Mouse (Mus musculus) lung, adult 2 months (tissue): ENCODE results near the gene Dusp1. TPM values are rescaled to one million over a fixed set of nuclear protein-coding genes. Genes with fewer than 3 reads are reported as not detected.

ENCODE experiments used
- DNase-seq: peaks from one replicate; pipeline ENCODE4 v3.0.0; 2022
- H3K4me1 ChIP-seq: fragments of 200-500 bp; 2 replicates; pipeline ENCODE4 v1.6.1; 2011; ENCODE audit warnings: low read length; ENCODE audit not compliant: control insufficient read depth, insufficient read depth
- H3K4me3 ChIP-seq: fragments of 200-500 bp; replicated peaks from 2 replicates; pipeline ENCODE3; 2011; ENCODE audit warnings: low read depth, mild to moderate bottlenecking, control low read depth, low read length; ENCODE audit errors: extremely low read depth
- CTCF ChIP-seq: fragments of 200-500 bp; IDR thresholded peaks from 2 replicates; pipeline ENCODE4 v1.5.1; 2011; ENCODE audit warnings: mild to moderate bottlenecking, low read length, control low read depth; ENCODE audit not compliant: insufficient read depth
- POLR2A ChIP-seq: fragments of 200-500 bp; IDR thresholded peaks from 2 replicates; pipeline ENCODE4 v1.6.1; 2011; ENCODE audit warnings: low read depth, mild to moderate bottlenecking, control low read depth, low read length, borderline replicate concordance; ENCODE audit errors: extremely low read depth
- WGBS: fragments of 180-500 bp; shearing (Covaris S2); methylation state at CpG from one replicate; pipeline ENCODE4 v1.1.7; 2018; 5-methylcytosine and 5-hydroxymethylcytosine counted together
- polyA plus RNA-seq: library from polyadenylated mRNA; depleted of rRNA; stranded (reverse); fragments of >200 nt; gene quantifications from 2 replicates; pipeline ENCODE4 v1.2.3, GENCODE M21; 2012

Gene Dusp1
- polyA plus RNA-seq, 1 experiment: 233 TPM

DNA sequence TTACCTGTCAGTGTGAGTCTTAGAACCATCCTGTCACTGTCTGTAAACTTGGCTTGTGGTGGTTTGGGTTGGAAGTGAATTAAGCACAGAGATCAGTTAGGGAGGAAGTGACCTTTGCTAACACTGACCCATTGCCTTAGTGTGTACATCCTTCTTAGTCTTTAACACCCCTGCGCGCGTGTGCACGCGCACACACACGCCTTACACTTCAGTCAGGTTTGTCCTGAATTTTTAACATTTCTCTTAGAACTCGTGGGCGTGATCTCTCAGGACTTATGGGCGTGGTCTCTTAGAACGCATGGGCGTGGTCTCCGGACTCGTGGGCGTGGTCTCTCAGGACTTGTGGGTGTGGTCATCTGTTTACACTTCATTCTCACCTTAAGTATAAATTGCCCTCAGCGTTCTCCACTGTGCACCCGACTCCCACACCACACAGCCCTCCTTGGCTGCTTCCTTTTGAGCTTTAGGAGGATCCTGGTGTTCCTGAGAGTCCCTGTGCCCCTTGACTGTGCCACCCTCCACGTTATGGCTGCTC, 39.1 kb upstream of the Dusp1 start:
- WGBS: 45% methylated on average over 17 of the region's 17 CpGs
- no peak for DNase-seq

DNA sequence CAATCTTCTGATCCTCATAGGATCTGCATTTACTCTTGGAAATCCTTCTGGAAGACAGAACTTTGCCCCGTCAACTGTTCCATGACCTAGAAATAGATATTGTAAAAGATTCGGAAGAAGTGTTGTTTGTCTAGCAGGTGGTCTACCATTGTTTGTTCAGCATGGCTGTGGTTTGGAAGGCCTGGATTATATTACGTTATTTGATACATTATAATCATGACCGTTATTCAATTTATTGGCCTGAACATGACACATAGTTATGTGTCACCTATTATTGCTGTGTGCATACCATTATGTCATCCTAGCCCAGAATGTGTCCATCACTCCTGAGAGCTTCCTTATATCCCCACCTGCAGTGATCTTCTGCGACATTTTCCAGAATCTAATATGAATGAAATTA, 36.9 kb upstream of the Dusp1 start:
- 97% methylated on average over 5 of the region's 5 CpGs for WGBS
- TF ChIP-seq POLR2A (no peak), CTCF (no peak)
- Histone ChIP-seq H3K4me3 (no peak overlapping the region), H3K4me1 (peaks cover 53% of the 10 kb centered on the region)
- DNase-seq: no peak

More for the DNA sequence above, 39.1 kb upstream of the Dusp1 start:
- H3K4me3 ChIP-seq: no peak overlapping the region
- TF ChIP-seq POLR2A (no peak), CTCF (no peak)
- H3K4me1 ChIP-seq: peaks cover 39% of the 10 kb centered on the region

DNA sequence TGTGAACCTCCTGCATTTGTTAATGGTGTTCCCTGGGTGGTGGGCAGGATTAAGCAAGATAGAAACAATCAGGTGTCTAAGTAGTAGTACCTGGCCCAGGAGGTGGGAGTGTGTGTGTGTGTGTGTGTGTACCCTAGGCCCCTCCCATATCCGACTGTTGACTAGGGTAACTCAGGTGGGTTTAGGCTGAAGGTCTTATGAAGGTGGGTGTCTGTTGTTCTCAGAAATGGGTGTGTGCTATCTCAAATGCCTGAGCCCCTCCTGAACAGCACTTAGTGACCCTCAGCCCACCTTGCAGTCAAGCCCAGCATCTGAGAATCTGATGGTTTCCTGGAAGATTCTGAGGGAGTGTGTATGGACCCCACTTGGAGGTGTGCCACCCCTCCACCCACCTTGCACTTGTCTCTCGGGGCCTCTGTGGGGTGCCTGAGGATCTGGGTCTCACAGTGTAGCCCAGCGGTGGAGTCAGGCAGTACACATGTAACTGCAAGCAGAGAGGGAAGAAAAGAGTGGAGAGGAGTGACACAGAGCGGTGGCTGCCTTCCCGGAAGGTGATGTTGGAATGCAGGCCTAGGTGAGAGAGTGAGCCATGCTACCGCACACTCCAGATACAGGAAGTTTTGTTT, 35.0 kb upstream of the Dusp1 start:
- no peak for DNase-seq
- H3K4me1 ChIP-seq: peaks cover 45% of the 10 kb centered on the region
- TF ChIP-seq POLR2A: no peak
- no peak for TF ChIP-seq CTCF
- 61% methylated on average over 6 of the region's 6 CpGs for WGBS
- H3K4me3 ChIP-seq: no peak overlapping the region

DNA sequence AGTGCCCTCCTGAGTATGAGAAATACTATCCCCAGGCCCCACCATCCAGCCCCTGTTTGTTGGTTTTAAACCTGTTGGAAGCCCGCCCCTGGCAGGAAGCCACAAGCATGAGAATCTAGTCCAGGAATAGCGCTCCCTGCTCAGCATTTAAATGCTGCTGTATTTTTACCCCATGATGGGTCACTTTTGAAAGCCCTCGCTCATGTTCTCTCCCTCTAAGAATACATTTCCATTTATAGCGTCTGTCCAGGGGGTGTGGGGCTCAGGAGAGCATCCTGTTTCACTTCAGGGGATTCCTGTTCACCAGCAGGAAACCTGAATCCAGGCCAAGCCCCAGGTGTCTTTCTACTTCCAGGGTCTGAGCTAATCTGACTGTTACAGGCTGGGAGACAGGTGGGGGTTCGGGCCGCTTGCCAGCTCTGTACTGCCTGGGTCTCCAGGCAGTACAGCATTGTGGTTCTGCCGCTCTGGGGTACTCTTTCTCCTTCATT, 34.3 kb upstream of the Dusp1 start:
- Histone ChIP-seq H3K4me1 (peaks cover 37% of the 10 kb centered on the region), H3K4me3 (no peak overlapping the region)
- no peak for DNase-seq
- no peak for TF ChIP-seq POLR2A
- TF ChIP-seq CTCF: no peak
- 37% methylated on average over 7 of the region's 7 CpGs for WGBS

DNA sequence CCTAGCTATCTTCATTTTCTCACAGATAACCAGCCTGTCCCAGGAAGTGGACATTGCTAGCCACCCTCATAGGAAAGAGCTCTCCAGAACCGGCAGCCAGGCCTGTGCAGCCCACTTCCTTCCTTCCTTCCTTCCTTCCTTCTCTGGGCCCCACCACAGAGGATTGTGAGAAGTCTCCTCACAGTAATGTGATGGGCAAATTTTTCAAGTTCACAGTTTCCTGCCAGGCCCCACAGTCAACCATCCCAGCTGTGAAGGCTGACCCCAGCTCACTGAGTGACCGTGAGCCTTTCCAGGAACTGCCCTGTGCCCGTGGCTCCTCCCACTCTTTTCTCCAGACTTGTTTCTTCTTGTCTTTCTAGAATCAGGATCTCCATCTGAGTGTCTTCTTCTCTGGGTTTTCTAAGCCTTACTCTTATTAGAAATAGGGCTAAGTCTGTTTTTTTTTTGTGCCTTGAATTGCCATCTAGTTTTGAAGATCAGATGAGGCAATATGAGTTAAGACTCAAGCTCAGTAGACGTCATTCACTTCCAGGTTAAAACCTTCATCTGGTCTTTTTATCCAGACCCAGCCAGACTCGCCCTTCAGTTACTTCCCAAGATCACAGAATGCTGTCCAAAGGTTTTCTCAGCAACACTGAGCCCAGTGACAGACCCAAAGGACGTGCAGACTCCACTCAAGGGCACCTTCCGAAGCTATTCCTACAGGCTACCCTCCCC, 33.7 kb upstream of the Dusp1 start:
- 24% methylated on average over 7 of the region's 7 CpGs for WGBS
- Histone ChIP-seq H3K4me1 (peaks cover 32% of the 10 kb centered on the region), H3K4me3 (no peak overlapping the region)
- DNase-seq: no peak
- TF ChIP-seq CTCF (no peak), POLR2A (no peak)

DNA sequence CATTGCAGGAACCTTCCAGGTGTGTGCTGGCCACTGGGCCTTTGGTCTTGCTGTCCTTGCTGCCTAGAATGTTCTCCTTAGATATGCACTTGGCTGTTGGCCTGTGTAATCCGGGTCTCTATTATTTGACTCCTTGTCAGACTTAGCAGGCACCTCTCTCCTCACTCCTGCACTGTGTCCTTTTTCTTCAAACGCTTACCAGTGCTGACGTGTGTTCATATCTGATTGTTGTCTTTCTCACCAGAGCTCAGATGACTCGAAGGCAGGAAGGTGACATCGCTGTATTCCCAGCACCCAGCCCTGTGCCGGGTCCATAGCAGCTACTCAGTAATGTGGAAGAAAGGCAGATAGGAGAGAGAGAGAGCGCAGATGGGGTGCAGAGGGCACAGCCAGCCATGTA, 33.0 kb upstream of the Dusp1 start:
- peaks cover 32% of the 10 kb centered on the region for H3K4me1 ChIP-seq
- WGBS: 41% methylated on average over 7 of the region's 7 CpGs
- no peak overlapping the region for H3K4me3 ChIP-seq
- no peak for DNase-seq
- TF ChIP-seq POLR2A (no peak), CTCF (no peak)

DNA sequence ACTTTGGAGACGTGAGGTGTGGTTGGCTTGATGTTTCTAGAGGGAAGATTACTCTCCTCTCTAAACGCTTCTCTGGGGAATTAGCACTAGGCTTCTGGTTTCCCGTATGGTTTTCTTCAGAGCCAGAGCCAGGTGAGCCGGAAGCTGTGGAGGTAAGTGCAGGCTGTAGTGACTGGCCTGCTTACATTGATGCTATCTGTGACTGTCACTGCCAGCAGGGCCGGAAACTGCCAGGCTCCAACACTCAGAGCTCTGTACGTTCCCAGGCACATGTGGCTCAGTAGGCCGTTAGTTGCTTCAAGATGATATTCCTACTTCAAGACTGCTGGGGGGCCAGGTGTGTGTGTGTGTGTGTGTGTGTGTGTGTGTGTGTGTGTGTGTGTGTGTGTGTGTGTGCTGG, 32.2 kb upstream of the Dusp1 start:
- DNase-seq: no peak
- Histone ChIP-seq H3K4me3 (no peak overlapping the region), H3K4me1 (peaks cover 32% of the 10 kb centered on the region)
- WGBS: 78% methylated on average over 7 of the region's 7 CpGs
- TF ChIP-seq CTCF: no peak
- TF ChIP-seq POLR2A: no peak

DNA sequence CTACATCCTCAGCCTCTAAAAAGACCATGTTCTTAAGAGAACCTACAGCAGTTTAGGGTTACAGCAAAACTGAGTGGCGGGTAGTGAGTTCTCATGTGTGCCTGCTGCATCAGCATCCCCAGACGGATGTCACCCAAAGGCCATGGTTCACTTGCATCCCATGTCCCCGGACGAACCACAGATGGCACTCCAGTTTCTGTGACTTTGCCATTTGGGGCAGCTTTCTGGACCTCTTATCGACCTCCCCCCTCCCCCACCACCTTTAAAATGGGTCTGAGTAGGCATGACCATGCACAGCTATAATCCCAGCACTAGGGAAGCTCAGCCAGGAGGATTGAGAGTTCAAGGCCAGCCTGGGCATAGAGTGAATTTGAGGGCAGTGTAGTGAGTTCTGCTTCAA, 31.3 kb upstream of the Dusp1 start:
- WGBS: 81% methylated on average over 5 of the region's 5 CpGs
- no peak for DNase-seq
- TF ChIP-seq CTCF (no peak), POLR2A (no peak)
- H3K4me1 ChIP-seq: peaks cover 32% of the 10 kb centered on the region
- H3K4me3 ChIP-seq: no peak overlapping the region

DNA sequence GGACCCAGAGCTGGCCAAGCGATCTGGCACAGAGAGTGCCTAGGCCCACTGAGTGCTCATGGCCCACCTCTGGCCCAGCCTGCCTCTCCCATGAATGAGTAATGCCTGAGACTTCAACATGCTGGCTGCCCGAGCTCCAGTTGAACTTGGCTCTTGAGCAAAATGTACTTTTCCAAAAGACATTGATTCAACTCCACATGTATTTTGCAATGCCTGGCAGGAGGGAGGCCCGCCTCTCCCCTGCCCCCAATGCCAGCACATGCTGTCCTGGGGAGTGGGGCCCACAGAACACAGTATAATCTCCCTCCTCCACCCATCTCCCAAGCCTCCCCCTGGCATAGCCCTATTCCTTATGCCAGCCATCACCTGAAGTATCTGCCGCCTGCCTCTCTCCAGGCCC, 30.6 kb upstream of the Dusp1 start:
- Histone ChIP-seq H3K4me3 (no peak overlapping the region), H3K4me1 (peaks cover 32% of the 10 kb centered on the region)
- DNase-seq: no peak
- WGBS: 66% methylated on average over 4 of the region's 4 CpGs
- TF ChIP-seq CTCF (no peak), POLR2A (no peak)
